Mouse (Mus musculus) kidney, postnatal 36 days (tissue): ENCODE measurements at regions not wholly inside any gene's neighbourhood (a gene's known extent, or its start where the extent isn't known, plus 50 kb on each side); places are given as distances from the start of the nearest gene placed in this dataset.

ENCODE experiments used
- DNase-seq, 2 experiments: peaks; one replicate each; pipeline ENCODE4 v3.0.0; 2021 to 2022; ENCODE audit warnings: mixed read lengths in 2 of 2

- peak; percentile 13 to 14 for DNase-seq
Measured at GRCm38 (mm10) chr2:131734740-131735378, 124.7 kb downstream of the Erv3 start.

DNA sequence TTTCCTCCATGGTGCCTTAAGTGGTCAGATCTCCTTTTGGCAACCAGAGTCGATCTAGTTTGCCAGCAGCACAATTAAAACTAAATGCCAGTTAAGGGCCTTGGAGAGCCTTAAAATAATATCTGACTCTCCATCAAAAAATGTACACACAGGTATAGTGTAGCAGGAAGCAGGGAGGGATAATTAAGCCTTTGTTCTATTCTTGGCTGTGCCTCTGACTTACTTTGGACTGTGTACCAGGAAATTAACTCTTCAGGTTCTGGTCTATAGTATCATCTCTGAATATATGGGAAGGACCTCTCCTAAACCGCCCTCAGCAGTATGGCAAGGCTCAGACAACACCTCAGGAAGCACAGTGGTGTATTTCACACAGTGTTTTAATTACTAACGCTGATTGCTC, 133.0 kb downstream of the Erv3 start:
- no peak for DNase-seq

DNA sequence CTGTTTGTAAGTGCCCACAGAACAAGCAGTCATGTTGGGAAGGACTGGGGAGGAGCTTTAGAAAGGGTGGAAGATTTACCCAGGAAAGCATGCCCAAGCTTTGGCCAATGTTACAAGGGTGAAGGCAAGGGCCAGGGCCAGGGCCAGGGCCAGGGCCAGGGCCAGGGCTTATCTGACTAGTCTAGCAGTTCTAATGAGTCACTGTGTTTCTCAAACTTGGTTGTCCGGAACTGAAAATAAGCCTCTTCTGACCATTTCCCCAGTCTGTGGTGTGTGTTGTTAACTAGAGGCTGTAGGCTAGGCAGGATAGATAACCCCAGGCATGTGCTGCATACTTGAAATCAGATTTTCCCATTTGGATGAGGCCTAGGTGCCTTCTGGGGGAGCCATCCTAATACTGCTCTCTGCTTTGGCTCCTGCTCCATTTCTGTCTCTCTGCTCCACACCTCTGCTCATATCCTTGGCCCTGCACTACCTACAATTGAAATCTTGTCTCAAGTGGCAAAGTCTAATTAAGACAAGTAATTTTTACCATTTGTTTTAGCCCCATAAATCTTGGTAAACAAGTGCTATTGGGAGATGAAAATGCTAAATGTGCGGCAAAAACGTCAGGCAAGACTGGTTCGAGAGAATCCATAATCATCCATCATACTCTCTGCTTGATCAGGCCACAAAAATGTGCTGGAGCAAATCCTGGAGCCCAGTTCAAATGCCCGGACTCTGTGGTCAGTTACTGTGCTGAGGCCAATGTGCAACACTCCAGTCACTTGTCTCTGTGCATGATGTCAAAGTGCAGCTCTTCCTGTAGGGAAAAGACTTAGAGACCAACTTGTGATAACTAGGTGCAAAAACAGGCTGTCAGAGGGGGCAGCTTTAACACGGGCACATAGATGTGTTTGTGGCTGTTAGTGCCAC, 137.7 kb downstream of the Erv3 start:
- DNase-seq: peak; percentile 15 to 27

DNA sequence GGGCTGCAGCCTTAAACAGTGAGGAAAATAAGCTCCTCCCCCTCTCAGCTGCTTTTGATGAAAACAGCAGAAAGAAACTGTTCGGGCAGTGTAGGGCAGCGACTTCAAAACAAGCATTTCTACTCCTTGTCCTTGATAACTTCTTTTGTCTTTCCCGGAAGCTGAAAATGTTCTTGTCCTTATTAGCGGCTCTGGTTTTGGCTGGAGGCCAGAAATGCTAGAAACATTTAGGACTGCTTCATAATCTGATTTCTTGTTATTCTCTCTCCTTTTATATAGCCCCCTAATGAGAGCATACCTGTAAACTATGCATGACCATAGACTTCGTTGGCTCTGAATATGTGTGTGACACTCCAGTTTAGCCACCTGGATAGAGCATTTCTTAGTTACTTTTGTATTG, 142.0 kb downstream of the Erv3 start:
- DNase-seq: peak; percentile 17 to 23

DNA sequence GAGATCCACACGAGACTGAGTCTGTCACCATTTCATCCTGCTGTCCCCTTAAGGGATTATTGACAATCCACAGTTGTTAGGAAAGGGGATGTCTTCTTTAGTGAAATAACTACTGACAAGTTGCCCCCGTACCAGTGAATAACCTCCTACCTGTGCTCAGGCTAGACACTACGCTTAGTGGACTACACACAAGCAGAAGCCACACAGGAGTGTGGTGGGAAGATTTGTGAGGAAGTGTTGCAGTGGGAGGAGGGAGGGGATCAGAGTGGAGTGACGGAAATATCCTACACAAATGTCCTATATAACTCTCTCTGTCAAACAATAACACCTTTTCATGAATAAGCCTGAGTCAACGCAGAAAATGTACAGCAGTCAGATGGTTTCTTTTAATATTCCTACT, 142.7 kb downstream of the Erv3 start:
- DNase-seq: no peak

GRCm38 (mm10) chr2:131715381-131715780, 144.2 kb downstream of the Erv3 start:
- no peak for DNase-seq

DNA sequence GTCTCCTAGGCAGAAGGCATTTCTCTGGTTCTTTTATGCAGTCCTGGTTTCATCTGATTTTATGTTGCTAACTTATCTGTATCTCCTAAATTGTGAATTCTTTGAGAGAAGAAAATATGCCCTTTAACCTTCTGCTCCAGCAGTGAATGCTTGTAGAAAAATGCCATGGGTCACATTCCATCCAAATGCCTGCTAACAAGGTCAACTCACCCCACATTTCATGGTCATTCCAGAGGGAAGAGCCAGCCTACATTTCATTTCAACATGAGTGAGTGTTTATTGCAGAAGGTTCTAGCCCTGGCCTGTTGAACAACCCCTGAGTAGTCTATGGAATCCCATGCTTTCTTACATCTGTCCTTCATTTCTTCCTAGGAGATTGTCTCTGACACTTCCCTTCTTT, 147.7 kb downstream of the Erv3 start:
- DNase-seq: peak; percentile 12 to 39

DNA sequence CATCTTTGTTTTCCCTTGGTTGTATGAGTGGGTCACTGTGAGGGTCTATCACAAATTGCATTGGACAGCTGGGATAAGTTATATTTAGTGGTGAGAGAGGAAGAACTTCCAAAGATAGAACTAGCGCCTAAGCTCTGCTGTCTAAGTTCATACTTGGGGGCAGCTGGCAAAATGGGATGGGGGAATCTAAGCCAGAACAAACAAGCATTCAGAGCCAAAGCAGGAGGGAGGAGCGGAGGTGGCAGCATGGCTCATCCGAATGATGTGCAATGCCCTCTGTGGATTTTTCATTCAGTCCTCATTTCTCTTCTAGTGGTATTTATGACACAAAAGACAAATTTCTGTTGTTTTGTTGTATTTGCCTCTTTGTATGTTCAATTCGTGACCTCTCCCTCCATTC, 144.5 kb upstream of the Adra1d start:
- peak; percentile 3 to 11 for DNase-seq

- no peak for DNase-seq
Measured at GRCm38 (mm10) chr2:131704406-131704805, 142.3 kb upstream of the Adra1d start.

GRCm38 (mm10) chr2:131702146-131702545, 140.1 kb upstream of the Adra1d start:
- no peak for DNase-seq

- DNase-seq: no peak
Measured at GRCm38 (mm10) chr2:131699798-131700197, 137.7 kb upstream of the Adra1d start.

DNA sequence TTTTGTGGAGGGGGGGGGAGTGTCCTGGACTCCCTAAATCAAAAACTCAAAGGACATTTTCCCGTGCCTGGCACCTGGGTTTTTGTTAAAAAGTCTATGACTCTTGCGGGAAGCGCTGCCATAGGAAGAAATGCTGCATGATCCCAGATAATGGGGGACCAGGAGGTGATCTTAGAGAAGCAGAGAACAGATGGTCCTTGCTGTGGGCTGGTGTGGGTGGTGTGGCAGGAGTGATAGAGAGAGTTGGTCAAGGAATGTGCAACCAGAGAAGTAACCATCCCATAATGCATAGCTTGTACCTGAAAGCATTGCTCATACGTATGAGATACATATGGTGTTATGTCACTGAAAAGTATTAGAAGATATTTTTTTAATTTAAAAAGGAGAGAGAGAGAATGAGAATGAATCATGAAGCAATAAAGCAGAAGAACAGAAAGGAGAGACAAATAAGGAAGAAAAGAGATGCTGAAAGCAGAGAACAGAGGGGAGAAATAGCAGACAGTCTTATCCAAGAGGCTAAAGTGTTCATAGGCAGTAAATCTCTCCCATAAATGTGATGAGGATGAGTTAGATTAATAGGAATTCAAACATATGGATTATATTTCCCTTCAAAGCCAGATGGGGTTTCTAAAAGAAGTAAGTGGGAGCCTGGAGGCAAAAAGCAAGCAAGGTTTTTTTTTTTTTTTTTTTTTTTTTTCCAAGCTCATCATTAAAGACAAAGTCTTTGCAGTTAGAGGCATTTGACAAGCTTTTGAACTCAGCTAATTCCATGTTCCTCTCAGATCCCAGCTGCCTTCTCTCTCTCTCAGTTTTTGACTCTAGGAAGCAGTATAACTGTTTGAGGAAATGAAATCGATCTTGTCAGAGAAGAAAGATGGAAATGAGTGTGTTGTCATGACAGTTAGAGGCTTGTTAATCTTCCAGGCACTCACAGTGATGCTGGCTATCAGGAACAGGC, 136.2 kb upstream of the Adra1d start:
- DNase-seq: no peak

- no peak for DNase-seq
Measured at GRCm38 (mm10) chr2:131696307-131696706, 134.2 kb upstream of the Adra1d start.

- DNase-seq: no peak
Measured at GRCm38 (mm10) chr2:131689996-131690395, 127.9 kb upstream of the Adra1d start.

DNA sequence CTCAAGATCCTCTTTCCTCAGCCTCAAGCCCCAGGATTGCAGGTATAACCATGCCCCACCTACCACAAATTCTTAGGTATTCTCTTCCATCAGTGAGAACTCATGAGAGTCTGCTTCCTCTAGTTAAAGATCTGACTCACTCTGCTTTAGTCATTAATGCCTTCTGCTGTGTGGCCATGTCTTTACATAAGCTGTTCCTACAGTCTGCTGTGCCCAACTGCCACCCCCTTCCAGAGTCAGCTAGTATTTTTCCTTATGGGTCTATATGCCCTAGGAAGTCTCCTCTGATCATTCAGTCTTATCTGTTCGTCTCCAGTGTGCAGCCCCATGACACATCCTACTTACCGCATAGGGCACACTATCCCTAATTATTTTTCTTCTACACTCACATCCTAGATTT, 126.2 kb upstream of the Adra1d start:
- no peak for DNase-seq

DNA sequence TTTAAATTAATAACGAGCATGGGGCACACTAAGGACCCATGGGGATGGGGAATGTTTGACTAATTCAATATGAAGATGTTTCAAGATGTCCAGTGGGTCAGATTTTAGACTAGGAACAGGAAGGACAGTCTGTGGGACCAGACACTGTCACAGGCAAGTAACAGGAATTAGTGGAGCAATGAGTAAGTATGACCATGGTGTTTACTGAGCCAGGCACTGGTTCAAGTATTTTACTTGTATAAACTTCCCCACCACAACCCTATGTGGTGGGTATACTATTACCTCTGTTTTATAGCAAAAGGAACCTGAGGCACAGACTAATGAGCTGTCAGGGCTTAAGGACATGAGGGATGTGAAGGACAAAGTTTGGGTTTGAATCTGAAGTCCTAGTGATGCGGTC, 125.4 kb upstream of the Adra1d start:
- DNase-seq: no peak

DNA sequence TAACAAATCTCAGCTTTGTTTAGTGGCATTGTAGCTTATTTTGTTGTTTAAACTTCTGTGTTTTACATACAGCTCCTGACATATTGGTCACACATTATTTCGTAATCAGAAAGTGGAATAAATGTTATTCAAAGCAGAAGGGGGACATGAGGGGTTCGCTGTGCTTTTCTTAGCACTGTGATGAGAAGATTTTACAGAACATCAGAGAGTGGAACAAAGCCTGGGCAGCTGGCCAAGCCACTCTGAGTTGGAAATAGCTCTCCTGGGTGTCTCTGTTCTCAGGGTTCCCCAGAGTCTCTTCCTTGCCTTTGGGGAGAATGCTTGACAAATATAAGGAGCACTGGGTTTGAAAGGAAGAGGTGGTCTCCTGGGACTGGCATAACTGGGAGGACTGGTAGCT, 124.7 kb upstream of the Adra1d start:
- DNase-seq: peak in 1 of 2 experiments; percentile 15

- DNase-seq: no peak
Measured at GRCm38 (mm10) chr2:131685326-131685725, 123.2 kb upstream of the Adra1d start.

DNA sequence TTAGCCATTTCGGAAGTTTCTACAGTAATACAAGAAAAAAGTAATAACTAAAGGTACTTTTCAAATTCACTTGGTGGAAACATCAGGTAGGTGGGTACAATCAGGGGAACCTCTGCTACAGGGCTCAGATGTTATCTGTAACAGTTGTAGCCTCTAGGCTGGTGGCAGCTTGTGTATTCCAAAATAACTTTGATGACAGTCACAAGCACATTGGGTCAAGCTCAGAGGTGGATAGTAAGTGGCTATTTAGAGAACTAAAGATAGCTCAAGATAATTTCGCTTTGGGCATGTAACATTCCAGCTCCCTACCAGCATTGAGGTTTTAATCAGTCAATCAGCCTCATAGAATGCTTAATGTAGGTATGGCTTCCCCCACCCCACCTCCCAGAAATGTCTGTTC, 121.7 kb upstream of the Adra1d start:
- no peak for DNase-seq

DNA sequence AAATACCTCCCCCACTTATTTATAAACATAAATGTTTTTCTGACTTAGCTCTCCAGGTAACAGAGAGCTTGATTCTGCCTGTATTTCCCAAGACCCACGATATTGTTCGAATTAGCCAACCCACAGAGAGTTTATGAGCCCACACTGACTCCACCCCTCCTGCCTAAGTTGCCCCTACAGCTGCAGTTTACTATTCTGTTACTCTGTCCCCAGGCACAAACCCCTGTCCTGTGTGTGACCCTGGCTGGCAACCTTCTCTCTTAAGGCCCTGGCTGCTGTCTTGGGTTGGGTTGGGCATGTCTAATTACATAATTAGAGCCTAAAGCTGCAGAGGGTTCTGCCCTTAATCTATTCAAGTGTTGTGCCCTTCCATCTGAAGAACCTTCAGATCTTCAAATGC, 116.4 kb upstream of the Adra1d start:
- DNase-seq: no peak

GRCm38 (mm10) chr2:131676736-131677135, 114.7 kb upstream of the Adra1d start:
- no peak for DNase-seq

DNA sequence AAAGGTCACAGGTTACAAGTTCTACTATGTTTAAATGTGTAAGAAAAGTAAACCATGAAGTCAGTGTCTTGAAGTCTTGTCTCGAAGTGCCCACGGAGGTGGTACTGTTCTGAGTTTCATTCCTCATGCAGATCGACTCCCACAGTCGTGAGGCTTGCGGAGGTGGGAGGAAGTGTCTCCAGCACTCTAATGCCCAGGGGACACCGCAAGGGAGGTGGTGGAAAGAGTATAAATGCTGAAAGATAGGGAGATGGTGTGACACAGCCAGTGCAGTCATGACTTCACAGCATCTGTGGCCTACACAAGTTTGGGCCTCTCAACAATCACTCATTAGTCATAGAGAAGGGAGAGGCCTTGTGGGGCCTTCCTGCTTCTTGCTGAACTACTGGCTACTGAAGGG, 112.8 kb upstream of the Adra1d start:
- DNase-seq: no peak

DNA sequence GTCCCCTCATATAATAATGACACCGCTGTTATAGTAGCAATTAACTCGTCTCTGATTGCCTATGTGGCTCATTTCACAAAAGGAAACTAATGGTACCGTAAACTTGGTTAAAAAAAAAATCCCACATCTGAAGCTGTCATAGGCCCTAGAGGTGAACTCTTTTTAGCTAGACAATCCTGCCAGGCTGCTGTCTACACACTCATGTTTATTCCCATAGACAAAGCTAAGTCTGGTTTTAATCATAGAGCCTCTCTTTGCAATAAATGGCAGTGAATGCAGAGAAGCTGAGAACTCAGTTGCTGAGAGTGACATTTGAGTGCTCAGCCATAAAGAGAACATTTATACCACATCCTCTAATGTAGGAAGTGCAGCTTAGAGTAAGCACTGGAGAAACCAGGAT, 111.3 kb upstream of the Adra1d start:
- DNase-seq: no peak
